Mouse (Mus musculus) heart, adult 11 months (tissue): Measurements from ENCODE around the gene Lrrc36.

Experiments
- DNase-seq: peaks from one replicate; pipeline ENCODE4 v3.0.0; 2022

Lrrc36 gene

GRCm38 (mm10) chr8:105468002-105468720 is 54.8 kb downstream of the Lrrc36 start:
- peak; percentile 91 for DNase-seq

GRCm38 (mm10) chr8:105469041-105469695 is 55.8 kb downstream of the Lrrc36 start:
- peak; percentile 98 for DNase-seq

DNA sequence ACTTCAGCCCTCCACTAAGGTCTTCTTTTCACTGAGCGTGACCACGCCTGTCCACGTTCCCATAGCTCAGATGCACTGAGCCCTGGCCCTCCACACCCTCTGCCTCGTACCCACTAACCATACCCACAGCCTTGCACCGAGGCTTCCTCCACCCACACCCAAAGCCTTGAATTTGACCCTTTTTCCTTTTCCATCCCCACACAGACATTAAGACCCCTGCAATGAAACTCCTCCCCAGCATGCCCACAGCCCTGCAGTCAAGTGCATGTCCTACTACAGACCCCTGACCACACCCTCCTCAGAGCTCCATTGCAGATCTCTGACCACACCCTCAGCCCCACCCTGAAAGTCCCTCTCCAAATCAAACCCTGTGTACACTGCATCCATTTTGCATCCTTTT is 56.4 kb downstream of the Lrrc36 start:
- DNase-seq: peak; percentile 94

DNA sequence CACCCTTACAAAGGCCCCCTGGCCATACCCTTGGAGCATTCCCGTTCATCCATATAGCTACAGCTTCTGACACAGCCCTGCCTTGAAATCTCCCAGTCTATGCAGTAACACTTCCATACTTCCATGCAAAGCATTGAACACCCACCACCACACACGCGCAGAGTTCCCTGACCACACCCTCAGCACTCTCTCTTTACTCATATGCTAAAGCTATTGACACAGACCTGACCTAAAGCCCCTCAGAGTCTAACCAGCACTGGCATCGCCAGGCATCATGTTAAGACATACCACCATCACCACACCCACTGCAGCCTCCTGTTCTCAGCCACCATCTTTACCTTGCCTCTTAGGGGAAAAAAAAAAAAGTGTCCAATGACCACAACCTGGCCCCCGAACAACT is 56.9 kb downstream of the Lrrc36 start:
- peak; percentile 92 for DNase-seq

GRCm38 (mm10) chr8:105470681-105471313 is 57.4 kb downstream of the Lrrc36 start:
- peak; percentile 95 for DNase-seq

DNA sequence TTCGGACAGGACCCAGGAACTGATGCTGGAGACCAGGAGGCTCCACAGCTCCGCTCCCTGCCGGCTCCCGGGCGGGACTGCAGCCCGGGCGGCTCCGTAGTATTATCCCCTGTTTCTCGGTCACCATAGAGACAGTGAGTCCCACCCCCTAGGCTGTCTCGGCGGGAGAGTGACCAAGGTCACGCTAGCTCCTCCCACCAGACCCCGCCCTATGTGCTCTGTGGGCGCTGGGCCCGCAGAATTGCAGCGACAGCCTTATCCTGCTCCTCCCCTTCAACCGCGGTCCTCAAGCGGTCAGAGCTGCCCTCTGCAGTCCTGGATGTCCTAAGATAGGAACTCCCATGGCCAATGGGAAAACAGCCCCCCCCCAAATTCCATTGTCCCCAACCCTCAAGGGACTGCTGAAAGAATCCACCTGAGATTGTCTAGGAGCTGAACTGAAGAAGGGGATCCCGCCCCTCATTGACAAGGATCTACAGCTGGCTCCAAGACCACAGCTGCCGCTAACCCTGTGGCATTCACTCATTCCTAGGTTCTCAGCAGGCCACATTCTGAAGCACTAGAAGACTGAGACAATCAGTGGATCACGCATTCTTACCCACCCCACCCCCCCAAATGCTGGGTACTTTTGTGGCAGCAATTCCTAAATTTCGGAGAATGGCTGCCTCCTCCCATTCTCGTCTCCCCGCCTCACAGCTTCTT is 58.1 kb downstream of the Lrrc36 start, which contains the start of gene Tppp3:
Tppp3 (minus strand) TSS at position 213 of the 702 bp plus-strand sequence.
- peak; percentile 100 for DNase-seq

GRCm38 (mm10) chr8:105472414-105472932 is 59.1 kb downstream of the Lrrc36 start:
- DNase-seq: peak; percentile 92

DNA sequence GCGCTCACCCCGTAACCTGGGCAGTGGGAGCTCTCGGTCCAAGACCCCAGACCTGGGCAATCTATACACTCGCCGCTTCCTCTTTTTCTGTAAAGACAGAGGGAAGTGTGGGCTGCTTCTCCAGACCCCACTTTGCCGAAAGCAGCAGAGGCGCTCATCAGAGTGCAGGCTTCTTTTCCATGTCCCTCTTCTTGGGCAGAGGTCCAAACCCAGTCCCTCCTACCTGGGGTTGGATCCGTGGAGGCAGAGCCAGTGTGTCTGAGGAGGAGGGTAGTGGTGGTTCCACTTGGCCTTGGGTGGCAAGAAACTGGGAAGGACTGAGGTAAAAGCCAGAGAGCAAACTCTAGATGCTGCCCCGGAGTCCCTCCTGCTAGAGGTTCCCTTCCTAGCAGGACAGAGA is 59.6 kb downstream of the Lrrc36 start:
- DNase-seq: peak; percentile 94

GRCm38 (mm10) chr8:105473816-105474606 is 60.6 kb downstream of the Lrrc36 start:
- DNase-seq: peak; percentile 98

DNA sequence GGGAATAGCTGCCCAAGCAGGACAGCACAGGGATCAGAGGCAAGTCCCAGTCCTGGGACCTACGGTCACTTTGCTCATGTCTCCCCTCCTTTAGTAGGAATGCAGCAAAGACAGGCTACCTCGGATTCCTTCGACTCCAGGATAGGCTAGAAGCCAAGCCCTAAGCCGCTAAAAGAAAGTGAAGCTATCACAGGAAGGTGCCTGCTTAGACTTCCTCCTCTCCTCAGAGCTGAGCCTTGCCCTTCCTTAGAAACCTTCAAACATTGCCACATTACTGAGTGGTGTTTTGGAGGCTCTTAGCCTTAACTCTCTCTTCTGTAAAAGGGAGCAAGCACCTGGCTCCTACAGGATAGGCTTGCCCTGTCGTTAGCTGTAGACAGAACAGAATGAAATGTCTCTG is 61.3 kb downstream of the Lrrc36 start:
- DNase-seq: no peak

DNA sequence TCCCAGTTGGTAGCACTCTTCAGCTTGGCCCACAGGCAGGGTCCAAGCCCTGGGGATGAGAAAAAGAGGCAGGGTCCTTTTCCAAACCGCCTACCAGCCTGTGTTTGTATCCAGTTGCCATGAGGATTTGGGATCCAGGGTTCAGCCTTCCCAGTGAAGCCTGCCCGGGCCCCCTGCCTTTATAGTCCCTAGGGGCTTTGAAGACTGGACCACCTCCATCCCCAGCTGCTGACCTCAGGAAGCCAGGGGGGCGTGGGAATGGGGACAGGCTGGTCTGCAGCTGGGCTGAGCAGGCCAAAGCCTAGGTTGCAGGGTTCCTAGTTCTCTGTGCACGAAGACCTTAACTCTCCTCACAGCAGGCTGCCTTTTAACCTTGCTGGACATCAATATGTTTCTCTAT is 61.9 kb downstream of the Lrrc36 start:
- DNase-seq: peak; percentile 99

DNA sequence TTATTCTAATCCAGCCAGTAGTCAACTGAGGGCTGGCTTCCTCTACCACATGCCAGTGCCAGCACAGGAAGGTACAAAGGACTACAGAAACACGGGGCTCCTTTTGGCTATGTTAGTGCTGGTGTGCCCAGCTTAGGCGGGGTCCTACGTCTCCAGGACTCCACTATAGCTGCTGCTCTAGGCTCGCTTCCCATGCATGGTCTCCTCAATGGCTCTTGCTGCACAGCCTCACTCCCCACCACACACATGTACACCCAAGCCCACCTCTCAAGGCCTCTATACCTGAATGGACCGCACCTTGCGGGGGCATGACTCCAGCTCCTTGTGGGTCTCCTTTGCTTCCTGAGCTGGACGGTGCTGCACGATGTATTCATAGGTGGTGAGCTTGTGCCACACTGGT is 62.4 kb downstream of the Lrrc36 start:
- DNase-seq: peak; percentile 94

- peak; percentile 91 for DNase-seq
Observed at GRCm38 (mm10) chr8:105476161-105476560, 62.8 kb downstream of the Lrrc36 start.

DNA sequence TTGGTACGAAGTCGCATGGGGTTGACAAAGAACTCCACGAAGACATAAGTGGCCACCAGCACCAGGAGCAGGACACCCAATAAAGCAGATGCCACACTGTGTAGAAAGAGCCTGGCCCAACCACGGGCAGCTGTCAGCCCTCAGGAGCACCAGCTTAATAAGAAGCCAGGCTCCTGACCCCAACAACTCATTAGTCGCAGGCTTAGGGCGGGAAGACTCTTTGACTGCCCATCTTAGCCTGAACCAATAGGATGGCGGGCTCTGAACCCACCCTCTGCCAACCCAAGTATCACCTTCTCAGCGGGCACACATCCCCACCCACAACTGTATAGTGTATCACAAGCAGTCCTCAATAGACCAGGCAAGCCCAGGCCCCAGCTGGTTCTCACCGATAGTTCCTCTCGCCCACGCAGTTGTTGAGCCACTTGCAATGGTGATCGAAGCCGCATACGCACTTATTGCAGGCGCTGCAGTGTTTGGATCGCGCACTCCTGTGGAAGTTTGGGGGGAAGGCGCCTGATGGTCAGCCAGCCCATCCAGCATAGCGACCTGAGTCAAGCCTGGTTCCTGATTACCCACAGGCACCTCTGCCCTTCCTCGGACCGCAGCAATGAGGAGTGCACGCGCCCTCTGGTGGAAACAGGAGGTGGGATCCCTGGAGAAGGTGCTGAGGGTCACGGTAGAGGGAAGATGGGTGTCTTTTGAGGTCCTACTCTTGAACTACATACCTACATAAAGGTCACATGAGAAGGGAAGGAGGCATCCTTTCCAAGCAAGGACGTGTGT is 63.5 kb downstream of the Lrrc36 start:
- peak; percentile 96 for DNase-seq

DNA sequence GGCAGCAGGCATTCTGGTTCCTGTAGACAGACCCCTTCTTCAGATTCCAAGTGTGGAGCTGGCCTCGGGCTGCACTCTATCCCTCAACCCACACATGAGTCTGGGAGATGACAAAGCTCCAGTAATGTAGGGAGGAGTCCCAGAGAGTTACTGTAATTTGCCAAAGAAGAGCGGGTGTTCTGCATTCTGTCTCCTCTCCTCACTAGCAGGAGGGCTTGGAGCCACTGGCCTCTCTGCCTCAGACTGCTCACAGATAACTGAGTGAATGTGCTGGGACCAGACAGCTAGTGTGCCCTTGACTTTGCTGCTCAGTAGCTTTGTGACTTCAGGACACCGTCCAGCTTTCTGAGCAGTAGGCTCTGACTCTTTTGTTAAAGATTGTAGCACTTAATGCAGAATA is 64.4 kb downstream of the Lrrc36 start:
- peak; percentile 92 for DNase-seq

- DNase-seq: peak; percentile 76
Observed at GRCm38 (mm10) chr8:105481013-105481412, 67.6 kb downstream of the Lrrc36 start.

GRCm38 (mm10) chr8:105481453-105481852 is 68.1 kb downstream of the Lrrc36 start:
- DNase-seq: peak; percentile 78

GRCm38 (mm10) chr8:105482123-105482522 is 68.8 kb downstream of the Lrrc36 start:
- DNase-seq: peak; percentile 90

- DNase-seq: peak; percentile 97
Observed at GRCm38 (mm10) chr8:105483212-105484029, 70.0 kb downstream of the Lrrc36 start.

DNA sequence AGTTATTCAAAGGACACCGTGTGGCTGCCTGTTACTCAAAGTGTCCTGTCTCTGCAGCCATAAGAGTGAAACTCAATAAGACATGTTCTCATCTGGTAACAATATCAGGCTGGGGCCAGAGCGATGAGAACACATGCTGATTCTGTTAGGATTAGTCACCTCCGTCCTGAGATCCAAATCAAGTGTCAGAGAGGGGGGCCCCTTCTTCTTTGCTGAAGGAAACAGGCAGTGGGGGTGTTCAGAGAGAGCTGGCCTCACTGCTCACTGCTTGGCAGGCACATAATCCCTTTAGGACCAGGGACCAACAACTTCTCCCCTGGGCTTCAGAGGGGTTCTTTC is 70.6 kb downstream of the Lrrc36 start:
- DNase-seq: peak; percentile 95

DNA sequence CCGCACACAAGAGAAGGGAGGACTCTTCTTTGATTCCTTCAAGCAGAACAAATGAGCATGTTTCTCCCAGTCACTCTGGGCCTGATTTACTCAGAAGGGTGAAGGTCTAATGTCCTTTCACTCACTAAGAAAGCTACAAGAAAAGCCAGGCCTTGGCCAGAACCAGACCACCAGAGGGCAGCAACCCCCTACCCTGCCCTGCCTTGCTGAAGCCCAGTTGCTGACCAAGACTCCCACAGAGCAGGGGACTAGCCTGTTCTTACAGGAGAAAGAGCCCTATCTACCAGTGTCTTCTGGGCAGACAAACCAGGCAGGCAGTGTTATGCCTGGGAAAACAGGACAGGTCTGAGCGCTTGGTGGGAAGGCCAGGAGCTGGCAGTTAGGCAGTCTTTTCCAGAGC is 71.0 kb downstream of the Lrrc36 start:
- DNase-seq: peak; percentile 96
